Mouse (Mus musculus) urinary bladder, postnatal 25 days (tissue): ENCODE measurements at regions not wholly inside any gene's neighbourhood (a gene's known extent, or its start where the extent isn't known, plus 50 kb on each side); places are given as distances from the start of the nearest gene placed in this dataset.

Source experiments
- DNase-seq: peaks from one replicate; pipeline ENCODE4 v3.0.0; 2022; ENCODE audit warnings: low spot score

DNA sequence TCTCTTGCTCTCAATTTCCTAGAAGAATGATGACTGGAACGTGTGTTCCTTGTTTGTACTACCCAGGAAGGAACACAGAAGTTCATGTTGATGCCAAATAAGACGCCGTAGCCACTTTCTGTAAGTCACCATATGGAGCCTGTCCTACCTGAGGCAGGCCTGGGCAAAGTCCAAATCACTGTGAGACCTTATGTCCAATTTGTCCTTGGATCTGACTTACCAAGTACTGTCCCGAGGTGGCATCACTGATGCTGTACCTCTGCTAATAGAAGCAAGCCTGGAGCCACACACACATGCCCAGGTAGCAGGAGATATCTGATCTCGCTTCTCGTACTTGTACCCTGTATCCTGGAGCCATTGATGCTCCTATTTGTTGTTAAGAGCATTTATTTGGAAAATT, 91.2 kb upstream of the E2f7 start:
- DNase-seq = no peak

DNA sequence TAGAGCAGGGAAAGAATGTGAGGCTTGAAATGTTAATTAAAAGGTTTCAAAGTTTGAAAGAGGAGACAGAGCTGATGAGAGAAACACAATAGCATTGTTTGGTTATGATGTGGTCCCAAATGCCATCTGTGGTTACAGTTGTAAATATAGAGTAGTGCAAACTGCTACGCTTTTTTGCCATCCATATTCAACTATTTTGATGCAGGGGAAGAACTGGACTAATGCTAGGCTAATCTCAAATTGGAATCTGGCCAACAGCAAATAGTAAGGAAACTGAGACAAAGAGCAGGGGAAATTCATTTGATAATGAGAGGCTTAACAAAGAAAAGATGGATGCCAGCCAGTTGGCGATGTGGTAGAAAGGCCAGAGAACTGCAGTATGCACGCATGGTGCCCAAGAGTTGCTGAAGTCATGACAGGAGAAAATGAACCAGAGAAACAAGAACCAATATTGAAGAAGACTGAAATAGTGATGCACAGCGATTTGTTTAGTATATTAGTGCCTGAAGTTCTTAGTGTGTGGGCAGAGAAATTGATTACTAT, 87.0 kb upstream of the E2f7 start:
- DNase-seq = no peak

DNA sequence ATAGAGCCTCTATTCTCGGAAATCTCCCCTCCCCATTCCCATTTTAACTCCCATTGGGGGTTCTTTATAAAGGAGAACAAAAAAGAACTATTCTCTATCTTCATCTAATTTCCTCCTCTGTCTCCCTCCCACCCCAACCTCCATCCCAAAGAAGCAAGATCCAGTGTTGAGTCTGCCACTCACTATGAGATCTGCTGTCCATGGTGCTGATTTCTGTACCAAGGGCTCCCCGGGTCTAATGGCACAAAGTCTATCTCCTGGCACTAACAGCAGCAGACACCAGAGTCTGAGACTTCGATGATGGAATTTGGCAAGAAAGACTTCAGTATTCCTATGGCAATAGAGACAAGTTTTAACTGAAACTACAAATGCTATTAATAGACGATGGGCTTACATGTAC, 68.7 kb upstream of the E2f7 start:
- peak; percentile 6 for DNase-seq
